Mouse (Mus musculus) stomach, embryonic 16.5 days (tissue): ENCODE data around the gene E330014E10Rik. TPM values are rescaled to one million over a fixed set of nuclear protein-coding genes. Genes with fewer than 3 reads are reported as not detected.
"Not testable (repeated sequence)": the region's sequence is repeated elsewhere in the genome, so short reads cannot be mapped to it uniquely, and the experiment has no call there.

ENCODE experiments used
- ATAC-seq: fragments of 200-750 bp; cut with Nextera tagmentation; 2 replicates; pipeline ENCODE4 v1.8.0; 2017; ENCODE audit warnings: moderate number of reproducible peaks, moderate TSS enrichment; ENCODE audit not compliant: insufficient read depth, low FRiP score
- H3K27ac ChIP-seq: fragments of 300-500 bp; sonication (generic); 2 replicates; pipeline ENCODE4 v1.5.1; 2014; ENCODE audit warnings: low read length
- H3K27me3 ChIP-seq: fragments of 300-500 bp; sonication (generic); 2 replicates; pipeline ENCODE4 v1.6.1; 2014; ENCODE audit warnings: low read length, control low read depth, mixed read lengths; ENCODE audit not compliant: control insufficient read depth, insufficient read depth
- H3K36me3 ChIP-seq: fragments of 300-500 bp; sonication (generic); 2 replicates; pipeline ENCODE4 v1.6.1; 2014; ENCODE audit warnings: low read length; ENCODE audit not compliant: control insufficient read depth, insufficient read depth
- H3K4me1 ChIP-seq: fragments of 300-500 bp; sonication (generic); 2 replicates; pipeline ENCODE4 v1.6.1; 2014; ENCODE audit warnings: low read length, control low read depth, mixed read lengths; ENCODE audit not compliant: control insufficient read depth, insufficient read depth
- H3K4me2 ChIP-seq: fragments of 300-500 bp; sonication (generic); 2 replicates; pipeline ENCODE4 v1.6.1; 2014; ENCODE audit warnings: low read depth, low read length, mixed read lengths
- H3K4me3 ChIP-seq: fragments of 300-500 bp; sonication (generic); replicated peaks from 2 replicates; pipeline ENCODE4 v1.5.1; 2014; ENCODE audit warnings: mild to moderate bottlenecking, low read length
- H3K9ac ChIP-seq: fragments of 300-500 bp; sonication (generic); 2 replicates; pipeline ENCODE4 v1.6.1; 2014; ENCODE audit warnings: low read length
- H3K9me3 ChIP-seq: fragments of 300-500 bp; sonication (generic); replicated peaks from 2 replicates; pipeline ENCODE4 v1.6.1; 2016; ENCODE audit warnings: low read length, control low read depth; ENCODE audit not compliant: control insufficient read depth
- WGBS: fragments of 180-500 bp; shearing (Covaris S2); extraction: QIAGEN DNeasy Blood & Tissue Kit; methylation state at CpG from one replicate; pipeline ENCODE4 v1.1.7; 2014; 5-methylcytosine and 5-hydroxymethylcytosine counted together
- polyA plus RNA-seq: library from polyadenylated mRNA; unstranded; fragments of >200 nt; fragmentation: Nextera tagmentation; extraction: Ambion mirVana; gene quantifications from 2 replicates; pipeline ENCODE4 v1.2.1, GENCODE M21; 2015

The E330014E10Rik gene
- not detected in 2 replicates for polyA plus RNA-seq

DNA sequence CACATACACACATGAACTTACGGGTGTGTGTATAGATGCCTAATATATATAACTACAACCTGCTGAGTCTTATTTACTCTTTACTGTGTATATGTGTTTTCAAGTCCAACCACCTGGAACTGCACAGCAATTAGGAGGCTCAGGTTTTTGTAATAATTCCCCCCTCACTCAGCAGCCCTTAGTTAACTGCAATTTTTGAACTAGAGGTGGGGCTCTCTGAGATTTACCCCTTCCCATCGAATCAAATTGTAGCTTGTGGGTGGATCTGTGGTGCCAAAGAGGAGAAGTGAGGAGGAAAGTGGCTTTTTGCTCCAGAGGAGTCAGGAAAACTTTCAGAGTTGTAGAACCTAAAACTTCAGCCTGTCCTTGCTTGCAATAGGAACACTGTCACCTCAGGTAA is at the start of gene E330014E10Rik:
Gene E330014E10Rik, plus strand, starts transcription at position 301 of the 400 bp plus-strand sequence.
- not testable (repeated sequence) for H3K27me3 ChIP-seq, H3K4me1 ChIP-seq, H3K4me3 ChIP-seq, ATAC-seq, H3K9me3 ChIP-seq, H3K9ac ChIP-seq, H3K36me3 ChIP-seq, H3K27ac ChIP-seq, H3K4me2 ChIP-seq
- WGBS, result no CpG with 5 or more reads among the region's 2 CpGs

GRCm38 (mm10) chr5:95736073-95736472 is 39.7 kb upstream of the E330014E10Rik start, which contains the start of gene Gm7978:
Gene Gm7978, minus strand, starts transcription at chr5:95736173.
- not testable (repeated sequence) for H3K4me2 ChIP-seq, H3K36me3 ChIP-seq, H3K4me1 ChIP-seq, H3K4me3 ChIP-seq, H3K27me3 ChIP-seq, H3K9me3 ChIP-seq, H3K27ac ChIP-seq, H3K9ac ChIP-seq, ATAC-seq
- WGBS, result no CpG with 5 or more reads among the region's 1 CpGs

DNA sequence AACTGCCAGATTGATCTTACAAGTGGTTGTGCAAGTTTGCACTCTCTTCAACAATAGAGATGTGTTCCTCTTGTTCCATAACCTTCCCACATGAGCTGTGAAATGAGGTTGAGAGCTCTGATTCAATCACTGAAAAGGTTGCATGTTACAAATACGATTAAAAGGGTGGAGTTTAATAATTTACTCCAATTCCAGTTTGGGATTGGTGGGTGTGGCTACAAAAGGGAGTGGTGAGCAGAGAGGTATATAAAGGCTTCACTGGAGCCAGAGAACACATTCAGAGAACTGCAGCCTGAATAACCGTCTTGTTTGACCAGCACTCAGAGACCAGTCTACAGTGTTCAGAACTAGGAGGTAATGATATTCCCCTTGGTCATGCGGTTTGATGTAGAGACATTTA is 34.1 kb upstream of the E330014E10Rik start, which contains the start of gene Gm7982:
Gene Gm7982, plus strand, starts transcription at position 301 of the 400 bp plus-strand sequence.
- WGBS, result no CpG with 5 or more reads among the region's 3 CpGs
- H3K27me3 ChIP-seq, result not testable (repeated sequence)

GRCm38 (mm10) chr5:95810841-95811240 is 35.1 kb downstream of the E330014E10Rik start:
- not testable (repeated sequence) for H3K4me1 ChIP-seq, H3K4me3 ChIP-seq, ATAC-seq, H3K27me3 ChIP-seq, H3K36me3 ChIP-seq, H3K4me2 ChIP-seq, H3K27ac ChIP-seq, H3K9me3 ChIP-seq, H3K9ac ChIP-seq
- WGBS, result 50% methylated on average over 2 of the region's 2 CpGs

More for the DNA sequence above, 34.1 kb upstream of the E330014E10Rik start, which contains the start of gene Gm7982:
- not testable (repeated sequence) for H3K9ac ChIP-seq, H3K36me3 ChIP-seq, ATAC-seq, H3K4me3 ChIP-seq, H3K4me2 ChIP-seq, H3K27ac ChIP-seq, H3K9me3 ChIP-seq, H3K4me1 ChIP-seq

- Histone ChIP-seq H3K9ac (no peak overlapping the region), H3K4me2 (no peak overlapping the region), H3K36me3 (no peaks in the 10 kb centered on the region), H3K4me3 (no peak overlapping the region), H3K4me1 (no peaks in the 10 kb centered on the region), H3K27ac (no peak overlapping the region), H3K27me3 (no peaks in the 10 kb centered on the region), H3K9me3 (no peaks in the 10 kb centered on the region)
- ATAC-seq, result no peak
- 72% methylated on average over 4 of the region's 4 CpGs for WGBS
Observed at GRCm38 (mm10) chr5:95836580-95836979, 60.8 kb downstream of the E330014E10Rik start.

DNA sequence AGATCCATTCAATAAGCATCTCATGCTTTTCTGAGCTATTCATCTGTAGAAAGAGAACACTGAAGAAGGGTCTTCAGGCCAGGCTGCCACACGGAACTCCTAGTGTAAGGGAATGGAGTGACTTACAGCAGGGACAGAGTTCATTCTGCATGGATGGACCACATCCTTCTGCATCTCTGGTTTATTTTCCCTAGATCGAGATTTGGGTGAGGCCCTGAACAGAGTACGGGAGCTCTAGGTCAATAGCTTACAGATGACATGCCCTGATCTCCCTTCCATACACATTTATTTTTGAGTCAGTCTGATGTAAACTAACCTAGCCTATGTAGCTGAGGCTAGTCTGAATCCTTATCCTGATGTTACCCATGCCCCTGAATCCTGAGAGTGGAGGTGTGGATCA is 78.2 kb downstream of the E330014E10Rik start:
- WGBS, result 71% methylated on average over 3 of the region's 3 CpGs
- Histone ChIP-seq H3K9ac (no peak overlapping the region), H3K4me2 (no peak overlapping the region), H3K27me3 (no peaks in the 10 kb centered on the region), H3K27ac (no peak overlapping the region), H3K4me1 (no peaks in the 10 kb centered on the region), H3K9me3 (no peaks in the 10 kb centered on the region), H3K4me3 (no peak overlapping the region), H3K36me3 (no peaks in the 10 kb centered on the region)
- no peak for ATAC-seq

Other genes with a start within 250 kb of the E330014E10Rik start
- gene Gm7971, start 181.1 kb upstream of the E330014E10Rik start, polyA plus RNA-seq, result not detected in 2 replicates
- gene Gm7978, start 39.8 kb upstream of the E330014E10Rik start, polyA plus RNA-seq, result not detected in 2 replicates
- not detected in 2 replicates for gene Gm7982, start 34.0 kb upstream of the E330014E10Rik start, polyA plus RNA-seq
- gene Cxcl13, start 181.0 kb downstream of the E330014E10Rik start, polyA plus RNA-seq, result 23.1 and 34.1 TPM in 2 replicates